Mouse (Mus musculus): ENCODE results near the gene Fxyd4. TPM values are rescaled to one million over a fixed set of nuclear protein-coding genes. Genes with fewer than 3 reads are reported as not detected.

Fxyd4 gene
- total and polyA plus RNA-seq, 3 experiments = 0.22 TPM; not detected in 2

DNA sequence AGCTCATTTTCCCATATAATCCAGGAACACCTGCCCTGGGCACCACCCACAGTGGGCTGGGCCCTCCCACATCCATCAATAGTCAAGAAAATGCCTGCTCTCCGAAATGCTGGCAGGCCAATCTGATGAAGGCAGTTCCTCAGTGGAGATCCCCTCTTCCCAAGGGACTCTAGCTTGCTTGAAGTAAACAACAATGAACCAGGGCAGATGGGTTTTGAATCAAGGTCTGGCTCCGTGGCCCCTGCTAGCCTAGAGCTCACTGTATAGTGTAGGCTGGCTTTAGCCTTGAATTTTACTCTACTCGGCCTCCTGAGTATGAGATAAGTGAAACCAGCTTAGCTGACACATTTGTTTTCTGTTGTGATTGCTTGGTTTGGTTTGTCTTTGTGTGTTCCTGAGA is 45.1 kb downstream of the Fxyd4 start:
- TF ChIP-seq UBTF (IDR thresholded peaks at IDR 0.05; ENCODE audit: borderline replicate concordance, insufficient read depth, low read depth, low read length) (0 out of 2 replicates have a peak, but pooled peaks have one; percentile 12), RAD21 (IDR thresholded peaks at IDR 0.05; ENCODE audit: low read depth, low read length) (no peak), USF1 (IDR thresholded peaks at IDR 0.05; ENCODE audit: low read depth, low read length) (no peak)
- H3K4me1 ChIP-seq (ENCODE audit: control insufficient read depth in 1 of 2, insufficient read depth in 2 of 2, low read length in 2 of 2) = peaks cover 15 to 29% of the 10 kb centered on the region in 2 experiments
- no peaks in the 10 kb centered on the region for H3K9me3 ChIP-seq (replicated peaks; ENCODE audit: insufficient read depth, low read length)
- H3K79me2 ChIP-seq (ENCODE audit: control insufficient read depth, insufficient read depth, low read length, poor library complexity) = peaks cover 10% of the 10 kb centered on the region
- peaks cover 0 to 34% of the 10 kb centered on the region in 2 experiments; a peak in 2 of 4 replicates for H3K36me3 ChIP-seq (ENCODE audit: control insufficient read depth in 1 of 2, insufficient read depth in 2 of 2, low read length in 2 of 2)
- no peak overlapping the region for H3K27ac ChIP-seq (ENCODE audit: control insufficient read depth, low read depth, low read length)
- no peaks in the 10 kb centered on the region for H3K27me3 ChIP-seq (ENCODE audit: control insufficient read depth in 1 of 2, insufficient read depth in 2 of 2, low read length in 2 of 2)
- no peak for DNase-seq (ENCODE audit: low read depth, low spot score)
- H3K9ac ChIP-seq (ENCODE audit: control insufficient read depth, low read depth, low read length, poor library complexity, severe bottlenecking) = no peak overlapping the region
- no peak overlapping the region for H3K4me3 ChIP-seq (ENCODE audit: control insufficient read depth in 1 of 2, insufficient read depth in 1 of 2, low read depth in 2 of 2, low read length in 2 of 2)

GRCm38 (mm10) chr6:117891369-117892160 is 45.9 kb downstream of the Fxyd4 start:
- peak overlapping the region; percentile 83 for H3K9ac ChIP-seq (ENCODE audit: control insufficient read depth, low read depth, low read length, poor library complexity, severe bottlenecking)
- peak overlapping the region; percentile 64 to 88 for H3K4me3 ChIP-seq (ENCODE audit: control insufficient read depth in 1 of 2, insufficient read depth in 1 of 2, low read depth in 2 of 2, low read length in 2 of 2)
- H3K27me3 ChIP-seq (ENCODE audit: control insufficient read depth in 1 of 2, insufficient read depth in 2 of 2, low read length in 2 of 2) = no peaks in the 10 kb centered on the region
- DNase-seq (ENCODE audit: low read depth, low spot score) = peak; percentile 90
- TF ChIP-seq USF1 (IDR thresholded peaks at IDR 0.05; ENCODE audit: low read depth, low read length) = no peak
- TF ChIP-seq EP300 (IDR thresholded peaks at IDR 0.05; ENCODE audit: low read depth in 1 of 2, low read length in 2 of 2) = peak in 1 of 2 experiments; percentile 38; a peak in 2 of 4 replicates
- no peak for TF ChIP-seq GABPA (IDR thresholded peaks at IDR 0.05; ENCODE audit: low read depth, low read length)
- peak; percentile 67 for TF ChIP-seq MAZ (IDR thresholded peaks at IDR 0.05; ENCODE audit: low read depth, low read length)
- TF ChIP-seq NELFE (IDR thresholded peaks at IDR 0.05; ENCODE audit: low read depth, low read length) = peak; percentile 82
- peak in 1 of 2 experiments; percentile 79; a peak in 3 of 4 replicates for TF ChIP-seq POLR2A (IDR thresholded peaks at IDR 0.05; ENCODE audit: control insufficient read depth in 1 of 2, insufficient read depth in 1 of 2, low read depth in 1 of 2, low read length in 2 of 2, poor library complexity in 1 of 2)
- peak; percentile 42; the same call in 1 of the 2 replicates for TF ChIP-seq ZMIZ1 (IDR thresholded peaks at IDR 0.05; ENCODE audit: low read depth, low read length)
- peak; percentile 83 for TF ChIP-seq MAX (IDR thresholded peaks at IDR 0.05; ENCODE audit: low read length)
- TF ChIP-seq CHD2 (IDR thresholded peaks at IDR 0.05; ENCODE audit: low read length) = no peak
- peak; percentile 67 for TF ChIP-seq HCFC1 (IDR thresholded peaks at IDR 0.05; ENCODE audit: low read depth, low read length)
- peak; percentile 53; the same call in 1 of the 2 replicates for TF ChIP-seq POLR2AphosphoS2 (IDR thresholded peaks at IDR 0.05; ENCODE audit: low read length)
- TF ChIP-seq ZC3H11A (IDR thresholded peaks at IDR 0.05; ENCODE audit: low read depth, low read length) = no peak
- 0 out of 2 replicates have a peak, but pooled peaks have one; percentile 64 for TF ChIP-seq CHD1 (IDR thresholded peaks at IDR 0.05; ENCODE audit: low read depth, low read length)
- no peak for TF ChIP-seq TAL1 (IDR thresholded peaks at IDR 0.05; ENCODE audit: low read length)
- peak; percentile 97 for TF ChIP-seq SIN3A (IDR thresholded peaks at IDR 0.05; ENCODE audit: low read length)
- peak; percentile 86 for TF ChIP-seq MYC (IDR thresholded peaks at IDR 0.05; ENCODE audit: low read depth, low read length)
- TF ChIP-seq MXI1 (IDR thresholded peaks at IDR 0.05; ENCODE audit: low read depth, low read length) = peak; percentile 95
- TF ChIP-seq TCF12 (IDR thresholded peaks at IDR 0.05; ENCODE audit: low read depth, low read length) = peak; percentile 20; the same call in 1 of the 2 replicates
- TF ChIP-seq ZKSCAN1 (IDR thresholded peaks at IDR 0.05; ENCODE audit: low read depth, low read length) = no peak
- TF ChIP-seq ELF1 (IDR thresholded peaks at IDR 0.05; ENCODE audit: low read depth, low read length) = peak; percentile 71; the same call in 1 of the 2 replicates
- no peak; the same call in 1 of the 2 replicates for TF ChIP-seq ETS1 (IDR thresholded peaks at IDR 0.05; ENCODE audit: low read depth, low read length)
- TF ChIP-seq MEF2A (IDR thresholded peaks at IDR 0.05; ENCODE audit: extremely low read depth, insufficient replicate concordance, low read depth, low read length, poor library complexity, severe bottlenecking) = no peak
- H3K4me1 ChIP-seq (ENCODE audit: control insufficient read depth in 1 of 2, insufficient read depth in 2 of 2, low read length in 2 of 2) = peaks cover 19 to 32% of the 10 kb centered on the region in 2 experiments
- peaks cover 10% of the 10 kb centered on the region for H3K79me2 ChIP-seq (ENCODE audit: control insufficient read depth, insufficient read depth, low read length, poor library complexity)
- no peaks in the 10 kb centered on the region for H3K9me3 ChIP-seq (replicated peaks; ENCODE audit: insufficient read depth, low read length)
- H3K36me3 ChIP-seq (ENCODE audit: control insufficient read depth in 1 of 2, insufficient read depth in 2 of 2, low read length in 2 of 2) = peaks cover 0 to 37% of the 10 kb centered on the region in 2 experiments; a peak in 2 of 4 replicates
- peak overlapping the region; percentile 77 for H3K27ac ChIP-seq (ENCODE audit: control insufficient read depth, low read depth, low read length)
